Mouse (Mus musculus): ENCODE measurements around the gene Ctnnbip1.

The Ctnnbip1 gene

DNA sequence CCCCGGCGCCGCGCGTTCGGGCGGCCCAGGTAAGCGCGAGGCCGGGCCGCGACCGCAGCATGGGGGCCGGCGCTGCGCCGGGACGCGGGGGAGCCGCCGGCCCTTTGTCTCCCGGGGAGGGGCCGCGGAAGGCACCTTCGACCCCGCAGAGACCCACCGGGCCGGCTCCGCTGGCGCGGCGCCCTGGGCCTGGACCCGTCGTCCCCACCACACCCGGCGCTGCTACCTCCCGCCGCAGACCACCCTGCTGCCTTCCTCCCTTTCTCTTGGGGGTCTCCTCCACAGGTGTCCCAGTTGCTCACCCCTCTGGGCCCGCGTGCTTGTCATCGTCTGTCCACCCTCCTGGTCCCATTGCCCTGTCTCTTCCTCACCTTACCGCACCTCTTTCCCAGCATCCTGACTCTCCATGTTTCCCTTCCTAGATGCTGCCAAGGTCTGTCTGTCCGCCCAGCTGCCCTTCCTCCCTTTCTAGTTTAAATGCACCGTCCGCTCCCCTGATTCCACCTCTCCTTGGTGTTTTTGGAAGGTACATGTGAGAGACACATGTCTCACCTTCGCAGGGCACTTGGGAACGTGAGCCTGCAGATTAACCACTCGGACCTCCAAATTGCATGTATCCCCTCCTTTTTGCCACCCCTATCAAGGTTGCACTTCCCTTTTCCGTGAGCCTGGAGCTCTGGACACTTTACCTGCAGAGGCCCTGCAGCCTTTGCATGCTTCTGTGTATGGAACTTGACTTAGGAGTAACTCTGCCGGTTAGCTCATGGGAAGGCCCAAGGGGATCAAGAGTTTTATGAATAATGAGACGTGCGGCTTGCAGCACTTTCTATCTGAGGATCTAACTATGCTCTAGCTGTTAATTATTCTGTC lies 550 bp downstream of the Ctnnbip1 start:
- DNase-seq (ENCODE audit: extremely low read depth, insufficient read length, low spot score): peak; percentile 35

DNA sequence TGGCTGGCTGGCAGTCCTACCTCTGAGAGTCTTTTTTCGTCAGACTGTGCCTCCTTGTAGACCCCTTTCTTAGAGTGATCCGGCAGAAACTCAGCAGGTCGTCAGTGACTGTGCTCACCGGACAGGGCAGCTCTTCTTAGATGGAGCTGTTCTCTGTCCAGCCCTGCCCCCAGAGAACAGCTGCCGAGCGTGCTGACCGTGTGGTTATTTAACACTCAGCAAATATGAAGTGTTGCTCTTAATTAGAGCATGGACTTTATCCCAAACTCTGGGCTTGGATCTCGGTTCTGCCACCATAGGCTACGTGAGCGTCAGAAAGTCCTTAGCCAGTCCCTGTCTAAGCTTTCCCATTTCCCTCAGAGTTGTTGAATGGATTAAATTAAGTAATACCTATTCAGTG lies 3.2 kb downstream of the Ctnnbip1 start:
- DNase-seq (ENCODE audit: extremely low read depth, insufficient read length, low spot score): no peak

DNA sequence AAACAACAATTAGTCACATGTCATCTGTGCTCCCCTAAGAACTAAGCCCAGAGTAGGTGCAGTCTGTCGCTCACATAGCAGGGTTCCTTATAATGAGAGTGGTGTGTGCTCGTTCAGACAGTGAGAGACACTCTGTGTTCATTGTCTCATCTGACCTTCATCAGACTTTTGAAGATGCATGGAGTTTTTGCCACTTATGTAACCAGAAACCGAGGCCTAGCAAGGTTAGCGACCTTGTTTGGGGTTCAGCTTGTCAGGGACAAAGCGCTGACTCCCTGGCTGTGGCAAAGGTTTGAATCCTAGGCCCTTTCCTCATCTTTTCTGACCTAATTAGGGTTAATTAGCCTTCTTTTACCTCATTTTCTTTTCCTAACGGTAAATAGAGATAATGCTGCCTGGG lies 5.9 kb downstream of the Ctnnbip1 start:
- DNase-seq (ENCODE audit: extremely low read depth, insufficient read length, low spot score): no peak

DNA sequence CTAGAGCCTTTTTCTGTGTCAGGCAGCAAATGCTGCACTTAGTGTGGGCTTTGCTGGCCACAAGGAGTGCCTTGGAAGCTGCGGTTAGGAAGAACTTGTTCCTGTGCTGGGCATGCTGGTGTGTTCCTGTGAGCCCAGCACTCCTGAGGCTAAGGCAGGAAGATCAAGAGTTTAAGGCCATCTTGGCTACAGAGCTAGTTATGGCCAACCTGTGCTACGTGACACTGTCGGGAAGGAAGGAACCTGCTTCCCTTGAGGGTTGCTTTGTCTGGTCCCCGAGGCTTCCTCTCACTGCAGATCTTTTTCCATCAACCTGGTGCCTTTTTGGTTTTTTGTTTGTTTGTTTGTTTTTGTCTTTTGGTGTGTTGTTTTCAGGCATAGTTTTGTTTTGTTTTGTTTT lies 7.1 kb downstream of the Ctnnbip1 start:
- no peak for DNase-seq (ENCODE audit: extremely low read depth, insufficient read length, low spot score)

DNA sequence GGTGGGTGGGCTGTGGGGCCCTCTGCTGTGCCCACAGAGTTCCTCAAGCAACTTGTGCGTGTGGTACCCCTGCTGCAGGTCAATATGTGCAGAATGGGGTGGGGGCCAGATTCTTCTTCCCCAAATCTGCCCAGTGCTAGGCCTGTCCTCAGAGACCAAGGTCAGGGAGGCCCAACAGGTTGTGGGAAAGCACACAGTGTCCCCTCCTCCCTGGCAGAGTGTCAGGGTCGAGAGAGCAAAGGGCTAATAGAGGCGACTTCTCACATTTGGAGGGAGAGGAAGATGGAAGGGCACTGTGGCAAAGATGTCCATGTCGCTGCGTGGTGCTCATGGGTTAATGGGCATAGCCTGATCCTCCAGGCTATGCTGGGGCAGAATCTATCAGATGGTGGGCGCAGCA lies 7.8 kb downstream of the Ctnnbip1 start:
- no peak for DNase-seq (ENCODE audit: extremely low read depth, insufficient read length, low spot score)

DNA sequence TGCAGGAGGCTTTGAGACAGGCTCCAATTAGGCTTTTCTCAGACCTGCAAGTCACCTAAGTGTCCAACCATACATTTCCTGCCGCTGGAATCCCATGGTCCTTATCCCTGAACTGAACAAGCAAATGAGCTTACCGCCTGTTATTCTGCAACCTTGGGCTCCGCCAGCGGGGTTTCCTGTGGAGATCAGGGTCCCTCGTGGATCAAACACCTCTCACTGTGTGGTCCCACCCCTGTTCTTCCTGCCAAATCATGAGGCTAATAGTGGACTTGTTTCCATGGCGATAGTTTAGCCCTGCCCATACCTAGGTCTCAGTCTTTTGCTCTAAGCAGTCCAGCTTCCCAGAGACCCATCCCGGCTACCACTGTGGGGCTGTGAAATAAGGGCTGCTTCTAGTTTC lies 8.3 kb downstream of the Ctnnbip1 start:
- DNase-seq (ENCODE audit: extremely low read depth, insufficient read length, low spot score): no peak

DNA sequence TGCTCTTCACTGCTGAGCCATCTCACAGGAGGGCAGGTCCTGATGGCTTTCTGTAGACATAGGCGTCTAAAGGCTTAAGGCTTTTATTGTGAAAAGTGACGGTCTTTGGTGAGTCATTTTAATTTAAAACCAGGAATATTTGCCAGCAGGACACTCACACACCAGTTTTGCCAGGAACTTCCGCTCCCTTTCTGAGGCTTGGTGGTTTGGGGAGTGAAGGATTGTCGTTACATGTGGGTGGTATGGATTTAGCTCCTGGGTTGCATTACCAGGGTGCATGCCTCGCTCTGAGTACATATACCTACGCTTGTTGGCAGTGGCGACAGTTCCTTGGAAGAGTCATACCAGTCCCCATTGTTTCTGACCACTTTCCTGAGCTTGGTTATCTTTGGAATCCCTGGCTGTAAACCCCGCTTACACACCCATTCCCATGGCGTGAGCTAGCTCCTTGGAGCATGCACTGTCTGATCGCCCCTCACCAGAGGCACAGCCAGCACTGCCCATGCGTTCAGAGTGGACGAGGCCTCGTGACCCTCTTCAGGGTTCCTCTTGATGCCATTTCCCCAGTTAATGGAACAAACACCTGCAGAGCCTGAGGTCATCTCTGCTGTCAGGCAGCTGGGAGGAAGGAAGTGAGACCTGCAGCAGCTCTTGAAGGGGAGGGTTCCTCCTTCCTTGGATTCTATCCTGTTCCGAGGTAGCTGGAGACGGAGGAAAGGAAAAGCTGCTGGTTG lies 9.8 kb downstream of the Ctnnbip1 start:
- peak; percentile 53 for DNase-seq (ENCODE audit: extremely low read depth, insufficient read length, low spot score)

DNA sequence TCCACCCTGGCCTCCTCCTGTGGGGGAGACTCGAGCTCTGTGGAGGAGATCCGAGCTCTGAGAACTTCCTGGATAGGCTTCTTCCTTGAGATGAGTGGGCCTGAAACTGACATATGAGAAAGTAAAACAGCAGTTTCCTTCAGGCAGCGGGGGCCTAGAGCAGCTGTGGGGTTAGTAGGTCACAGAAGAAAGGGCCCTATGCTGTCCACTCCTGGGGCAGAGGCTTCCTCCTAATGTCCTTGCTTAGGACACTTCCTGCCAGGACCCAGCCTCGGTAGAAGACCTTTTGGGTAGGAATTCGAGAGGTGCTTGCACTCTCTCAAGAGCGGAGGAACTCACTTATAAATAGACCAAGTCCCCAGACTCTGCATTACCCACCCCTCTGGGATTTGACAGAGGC lies 11.7 kb downstream of the Ctnnbip1 start:
- DNase-seq (ENCODE audit: extremely low read depth, insufficient read length, low spot score): no peak

DNA sequence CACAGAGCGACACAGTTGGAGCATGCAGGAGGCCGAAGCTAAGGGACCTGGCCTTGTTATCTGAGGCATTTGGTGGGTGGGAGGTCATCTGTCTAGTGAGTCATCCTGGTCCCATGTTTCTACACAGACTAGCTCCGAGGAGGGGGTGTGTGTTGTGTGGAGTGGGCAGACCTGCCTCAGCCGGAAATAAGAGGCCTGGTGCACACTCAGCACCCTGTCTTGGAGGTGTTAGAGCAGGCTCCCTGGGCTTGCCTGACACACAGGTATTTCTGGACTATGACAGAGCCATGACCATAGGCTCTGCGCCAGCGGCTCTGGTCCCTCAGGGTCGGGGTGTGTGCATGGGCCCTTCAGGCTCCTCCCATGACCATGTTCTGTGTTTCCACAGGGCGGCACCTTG lies 21.4 kb downstream of the Ctnnbip1 start:
- DNase-seq (ENCODE audit: extremely low read depth, insufficient read length, low spot score): no peak

DNA sequence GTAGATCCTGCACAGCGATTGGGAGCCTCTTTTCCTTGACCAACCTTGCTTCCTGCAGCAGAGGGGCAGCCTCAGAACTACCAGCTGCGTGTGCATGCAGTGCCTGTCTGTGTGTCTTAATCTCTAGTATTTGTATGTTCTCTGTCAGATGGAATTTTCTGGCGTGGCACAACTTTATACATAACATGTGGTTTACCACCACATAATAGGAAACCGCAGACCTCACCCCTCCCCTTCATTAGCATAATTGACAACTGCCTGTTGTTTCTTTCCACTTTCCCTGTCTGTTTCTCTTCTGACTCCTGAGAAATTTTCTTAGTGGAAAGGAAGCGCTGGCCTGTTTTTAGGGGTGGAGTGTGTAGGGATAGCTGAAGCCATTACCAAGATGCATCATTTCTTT lies 23.9 kb downstream of the Ctnnbip1 start:
- no peak for DNase-seq (ENCODE audit: extremely low read depth, insufficient read length, low spot score)

DNA sequence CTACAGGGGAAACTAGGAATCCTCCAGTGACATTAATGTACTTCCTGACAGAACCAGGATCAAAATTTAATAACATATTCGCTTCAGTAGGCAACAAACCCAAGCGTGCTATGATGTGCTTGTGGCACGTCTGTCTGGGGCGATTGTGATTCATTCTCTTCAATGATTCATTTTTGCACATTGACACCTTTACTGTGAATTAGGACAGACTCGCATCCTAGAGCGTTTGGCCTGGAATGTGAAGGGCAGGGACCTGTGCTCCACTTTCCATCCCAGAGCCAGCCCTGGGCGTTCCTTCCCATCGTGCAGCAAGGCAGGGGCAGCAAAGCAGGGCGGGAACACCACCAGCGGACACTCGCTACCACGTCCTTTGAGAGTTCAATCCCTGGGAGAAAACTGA lies 24.4 kb downstream of the Ctnnbip1 start:
- no peak for DNase-seq (ENCODE audit: extremely low read depth, insufficient read length, low spot score)

DNA sequence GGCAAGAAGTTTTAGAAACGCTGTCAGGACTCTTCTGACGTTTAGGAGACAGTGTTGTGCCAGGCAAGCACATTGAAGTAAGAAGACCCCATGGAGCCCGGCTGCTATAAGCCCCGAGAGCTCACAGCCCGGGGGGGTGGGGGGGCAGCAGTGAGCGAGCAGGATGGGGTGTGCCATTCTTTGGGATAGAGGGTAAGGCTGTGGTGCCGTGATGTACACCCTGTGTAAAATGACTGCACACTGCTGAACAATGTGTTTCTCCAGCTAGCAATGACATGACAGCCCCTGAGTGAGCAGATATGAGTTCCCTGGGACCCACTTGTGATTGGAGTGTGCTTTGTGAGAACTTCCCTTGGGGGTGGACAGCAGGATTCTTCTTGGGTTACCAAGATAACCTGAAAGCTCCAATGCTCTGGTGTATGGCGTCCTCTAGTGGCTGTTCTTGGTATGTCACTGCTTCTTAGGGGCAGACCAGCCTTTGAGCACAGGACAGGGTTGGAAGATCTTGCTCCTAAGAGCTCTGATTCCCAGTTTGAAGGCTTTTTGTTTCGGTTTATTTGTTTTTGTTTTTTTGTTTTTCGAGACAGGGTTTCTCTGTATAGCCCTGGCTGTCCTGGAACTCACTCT lies 25.0 kb downstream of the Ctnnbip1 start:
- no peak for DNase-seq (ENCODE audit: extremely low read depth, insufficient read length, low spot score)

DNA sequence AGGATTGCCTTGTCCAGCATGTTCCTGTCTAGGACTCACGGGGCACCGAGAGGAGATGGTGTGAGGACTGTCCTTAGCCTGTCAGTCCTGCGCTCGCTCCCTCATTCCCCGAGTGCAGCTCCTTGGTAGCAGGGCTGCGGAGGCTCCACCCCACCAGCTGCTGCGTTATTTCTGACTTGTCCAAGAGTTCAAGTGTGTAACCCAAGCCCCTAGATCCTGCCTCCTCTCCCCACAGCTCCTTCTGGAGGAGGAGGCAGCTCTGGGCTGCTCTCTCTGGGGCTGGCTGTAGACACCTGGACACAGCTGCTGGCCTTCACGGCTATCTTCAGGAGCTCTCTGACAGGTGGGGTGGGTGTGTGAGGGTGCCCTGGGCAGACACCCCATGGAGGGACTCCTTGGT lies 26.9 kb downstream of the Ctnnbip1 start:
- DNase-seq (ENCODE audit: extremely low read depth, insufficient read length, low spot score): no peak

DNA sequence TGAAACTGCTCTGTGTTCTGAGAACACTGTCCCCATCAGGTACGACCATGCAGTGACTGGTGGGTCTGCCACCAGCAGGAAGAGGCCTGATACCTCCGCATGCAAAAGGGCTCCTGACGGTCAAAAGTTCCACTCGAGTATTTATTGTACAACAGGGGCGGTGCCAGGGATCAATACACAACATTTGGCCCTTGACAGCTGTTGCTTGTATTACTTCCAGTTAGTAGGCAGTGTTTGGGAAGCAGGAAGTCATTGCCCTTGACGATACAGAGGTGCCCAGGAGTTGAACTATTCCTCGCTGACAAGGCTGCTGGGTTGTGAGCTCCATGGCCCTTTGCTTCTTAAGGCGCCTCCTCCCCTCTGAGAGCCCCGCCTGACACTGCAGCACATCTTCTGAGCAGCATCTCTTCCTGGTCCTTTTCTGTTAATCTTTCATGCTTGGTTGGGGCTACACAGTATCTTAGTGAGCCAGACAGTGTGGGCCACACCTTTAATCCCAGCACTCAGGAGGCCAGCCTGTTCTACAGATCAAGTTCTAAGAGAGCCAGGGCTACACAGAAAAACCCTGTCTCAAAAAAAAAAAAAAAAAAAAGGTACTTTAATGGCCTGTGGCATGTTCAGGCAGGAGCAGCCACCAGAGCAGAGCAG lies 28.9 kb downstream of the Ctnnbip1 start:
- DNase-seq (ENCODE audit: extremely low read depth, insufficient read length, low spot score): no peak

DNA sequence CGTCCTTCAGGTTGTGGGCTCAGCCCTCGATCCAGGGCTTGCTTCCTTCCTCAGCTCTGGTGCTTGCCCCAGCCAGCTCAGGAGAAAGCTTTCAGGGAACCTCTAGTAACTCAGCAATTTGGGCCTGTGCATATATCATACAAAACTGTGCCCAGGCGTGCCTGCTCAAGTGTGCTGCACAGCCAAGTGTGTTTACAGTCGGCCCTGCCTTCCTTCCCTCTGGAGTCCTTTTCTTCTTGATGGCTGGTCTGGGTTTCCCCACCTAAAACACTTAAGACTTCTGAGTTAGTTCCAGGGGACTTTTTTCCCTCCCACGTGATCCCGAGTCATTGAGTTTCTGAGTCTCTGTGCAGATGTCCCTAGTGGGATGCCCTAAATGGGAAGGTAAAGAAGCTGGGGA lies 29.5 kb downstream of the Ctnnbip1 start:
- no peak for DNase-seq (ENCODE audit: extremely low read depth, insufficient read length, low spot score)

DNA sequence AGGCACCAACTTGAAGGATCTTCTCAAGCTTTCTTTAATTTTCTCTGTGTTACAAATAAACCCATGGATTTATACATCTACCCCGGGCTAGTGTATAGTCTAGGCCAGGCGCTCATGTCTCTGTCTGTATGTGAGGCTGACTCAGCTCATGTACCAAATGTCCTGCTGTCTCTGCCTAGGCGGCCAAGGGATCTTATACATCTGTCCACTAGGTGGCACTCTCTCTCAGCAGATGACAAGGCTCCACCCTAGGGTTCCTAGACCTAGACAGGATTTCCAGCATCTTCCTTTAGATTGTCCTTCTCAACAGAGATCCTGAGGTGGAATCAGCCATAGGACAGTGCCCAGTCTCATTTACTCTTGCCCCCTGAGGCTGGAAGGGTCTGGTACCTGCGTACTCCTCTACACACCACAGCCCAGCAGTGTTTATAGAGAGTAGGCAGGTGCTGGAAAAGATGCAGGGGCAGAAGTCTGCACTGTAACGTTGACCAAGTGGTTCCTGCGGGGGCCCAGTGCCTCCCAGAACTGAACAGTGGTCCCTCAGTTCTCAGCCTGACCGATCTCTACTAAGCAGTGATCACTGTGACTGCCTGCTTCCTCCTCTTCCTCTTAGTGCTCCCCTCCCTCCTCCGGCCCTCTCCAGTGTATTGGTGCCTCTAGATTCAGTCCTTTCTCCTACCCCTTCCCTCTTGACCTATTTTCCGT lies 31.3 kb downstream of the Ctnnbip1 start:
- peak; percentile 30 for DNase-seq (ENCODE audit: extremely low read depth, insufficient read length, low spot score)

DNA sequence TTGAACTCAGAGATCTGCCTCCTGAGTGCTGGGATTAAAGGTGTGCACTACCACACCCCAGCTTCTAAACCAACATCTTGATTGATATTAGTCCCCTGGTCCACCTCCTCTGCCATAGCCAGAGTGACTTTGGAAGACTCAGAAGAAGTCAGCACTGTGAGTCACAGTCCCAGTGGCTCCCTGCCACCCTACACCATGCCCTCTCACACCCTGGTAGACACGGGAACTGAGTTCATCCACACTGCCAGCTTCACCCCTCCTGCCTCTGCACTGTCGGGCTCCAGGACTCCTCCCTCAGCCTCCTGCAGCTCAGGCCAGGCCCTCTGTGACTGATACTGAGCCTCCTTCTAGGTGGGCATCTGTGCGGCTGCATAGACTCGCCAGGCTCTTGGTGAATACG lies 32.8 kb downstream of the Ctnnbip1 start:
- DNase-seq (ENCODE audit: extremely low read depth, insufficient read length, low spot score): peak; percentile 63

DNA sequence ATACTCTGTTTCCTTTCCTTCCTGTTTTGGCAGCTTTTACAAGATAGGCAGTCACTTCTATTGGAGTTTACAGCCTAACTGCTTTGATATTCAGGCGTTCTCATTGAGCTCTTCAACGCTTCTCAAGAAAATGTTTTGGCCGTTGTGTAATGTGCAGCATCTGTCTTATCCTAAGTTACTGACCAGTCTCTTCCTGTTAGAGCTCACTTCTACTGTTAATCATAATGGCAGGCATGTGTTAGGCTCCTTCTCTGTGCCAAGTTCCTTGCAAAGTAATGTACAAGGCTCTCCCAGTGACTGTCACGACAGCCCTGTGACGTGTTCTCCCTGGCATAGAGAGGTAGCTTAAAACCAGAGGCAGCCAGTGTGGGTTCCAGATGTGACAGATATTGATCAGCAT lies 33.7 kb downstream of the Ctnnbip1 start:
- DNase-seq (ENCODE audit: extremely low read depth, insufficient read length, low spot score): no peak

DNA sequence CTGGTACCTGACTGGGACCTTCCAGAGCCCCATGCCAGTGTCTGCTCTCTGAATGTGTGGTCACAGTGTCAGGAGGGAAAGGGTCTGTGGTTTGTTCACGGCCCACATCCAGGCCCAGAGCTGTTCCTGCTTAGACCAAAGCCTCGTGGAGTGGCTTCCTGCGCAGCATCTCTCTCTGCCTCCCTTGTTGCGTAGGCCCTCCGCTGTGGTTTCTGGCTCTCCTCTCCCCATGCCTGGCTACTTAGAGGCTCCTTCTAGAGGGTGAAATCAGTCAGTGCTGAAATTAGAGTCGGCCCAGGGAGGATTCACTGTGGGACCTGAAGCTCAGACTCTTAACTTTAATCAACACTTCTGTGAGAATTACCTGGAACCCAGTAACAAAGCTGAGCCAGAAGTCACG lies 35.8 kb downstream of the Ctnnbip1 start:
- DNase-seq (ENCODE audit: extremely low read depth, insufficient read length, low spot score): no peak

DNA sequence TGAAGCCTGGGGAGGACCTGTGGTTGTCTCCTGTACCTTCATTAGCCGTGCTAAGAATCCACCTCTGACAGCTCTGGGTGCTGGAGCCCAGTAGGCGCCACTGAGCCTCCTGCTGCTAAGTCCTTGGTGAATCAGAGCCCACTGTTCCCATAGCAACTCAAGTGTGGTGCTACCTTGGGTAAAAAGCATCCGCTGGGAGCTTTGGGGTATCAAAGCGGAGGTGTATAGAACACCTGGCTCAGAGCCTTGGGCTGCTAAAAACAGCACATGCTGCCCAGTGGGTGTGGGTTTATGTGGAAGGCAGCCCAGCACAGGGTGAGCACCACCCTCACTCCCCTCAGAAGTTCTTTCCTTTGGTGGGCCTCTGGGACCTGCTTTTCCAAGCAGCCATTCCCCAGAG lies 38.1 kb downstream of the Ctnnbip1 start:
- no peak for DNase-seq (ENCODE audit: extremely low read depth, insufficient read length, low spot score)

DNA sequence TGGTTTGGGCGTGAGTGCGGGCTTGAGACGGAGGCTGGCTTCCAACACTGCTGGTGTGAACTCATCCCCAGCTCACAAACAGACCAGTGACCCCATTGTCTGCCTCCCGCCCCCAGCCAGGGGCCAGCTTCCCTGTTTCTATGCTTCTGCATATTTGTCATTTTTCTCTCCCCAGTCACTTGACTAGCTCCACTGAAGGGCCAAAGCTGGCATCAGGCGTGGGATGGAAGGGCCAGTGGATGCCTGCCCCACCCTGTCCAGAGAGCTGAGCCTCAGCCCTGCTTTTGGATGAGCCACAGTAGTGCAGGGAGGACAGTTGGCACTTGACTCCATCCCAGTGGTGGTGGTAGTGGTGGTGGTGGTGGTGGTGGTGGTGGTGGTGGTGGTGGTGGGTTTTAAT lies 39.9 kb downstream of the Ctnnbip1 start:
- peak; percentile 77 for DNase-seq (ENCODE audit: extremely low read depth, insufficient read length, low spot score)
